Mouse (Mus musculus): ENCODE results near the gene Zbtb42. TPM values are rescaled to one million over a fixed set of nuclear protein-coding genes. Genes with fewer than 3 reads are reported as not detected.
A peak's percentile ranks its signal among the peaks of the same experiment; 100 is the strongest.

Zbtb42 gene
- polyA plus RNA-seq, 1 experiment from 2014 or later = 1.8 TPM

DNA sequence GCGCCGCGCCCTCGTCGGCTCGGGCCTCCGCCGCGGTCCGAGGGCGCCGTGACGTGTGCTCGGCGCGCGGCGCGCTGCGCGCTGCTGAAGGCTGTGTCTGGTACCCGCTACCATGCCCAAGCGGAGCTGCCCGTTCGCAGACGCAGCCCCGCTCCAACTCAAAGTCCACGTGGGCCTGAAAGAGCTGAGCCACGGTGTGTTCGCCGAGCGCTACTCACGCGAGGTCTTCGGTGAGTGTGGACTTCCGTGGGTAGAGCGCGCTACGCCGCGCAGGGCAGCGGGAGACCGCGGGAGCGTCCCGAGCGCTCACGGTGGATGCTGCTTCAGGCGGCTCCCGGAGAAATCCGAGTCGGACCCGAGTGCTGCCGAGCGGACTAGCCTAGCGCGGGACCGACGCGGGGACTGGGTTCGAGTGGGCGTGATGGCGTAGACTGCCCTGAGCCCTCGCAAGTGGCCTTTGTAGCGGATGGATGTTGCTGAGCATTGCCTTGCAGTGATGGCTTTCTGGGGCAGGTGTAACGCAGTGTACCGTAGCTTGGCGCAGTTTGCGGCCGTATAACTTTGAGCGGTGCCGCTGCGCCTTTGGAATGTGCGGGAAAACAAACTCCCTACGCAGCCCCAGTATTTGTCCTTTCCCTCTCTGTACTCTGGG, 33.6 kb upstream of the Zbtb42 start:
- H3K27ac ChIP-seq (replicated peaks) = peak overlapping the region; percentile 88
- H3K27me3 ChIP-seq (replicated peaks) = no peaks in the 10 kb centered on the region
- peaks cover 24% of the 10 kb centered on the region for H3K4me1 ChIP-seq
- ATAC-seq (ENCODE audit: low FRiP score) = peak; percentile 63
- WGBS = under 1% methylated on average over 75 of the region's 75 CpGs
- H3K4me2 ChIP-seq = peak overlapping the region; percentile 93
- H3K36me3 ChIP-seq = peaks cover 17% of the 10 kb centered on the region
- peak overlapping the region; percentile 73 for H3K4me3 ChIP-seq (replicated peaks)
- H3K9me3 ChIP-seq (replicated peaks) = no peaks in the 10 kb centered on the region
- H3K9ac ChIP-seq (replicated peaks) = peak overlapping the region; percentile 65

GRCm38 (mm10) chr12:112646139-112646538, 32.5 kb upstream of the Zbtb42 start:
- H3K4me3 ChIP-seq (replicated peaks) = peak overlapping the region; percentile 73
- H3K36me3 ChIP-seq = peaks cover 26% of the 10 kb centered on the region
- WGBS = 53% methylated on average over 6 of the region's 6 CpGs
- no peak for ATAC-seq (ENCODE audit: low FRiP score)
- no peaks in the 10 kb centered on the region for H3K9me3 ChIP-seq (replicated peaks)
- peaks cover 24% of the 10 kb centered on the region for H3K4me1 ChIP-seq
- 0 out of 2 replicates have a peak overlapping the region, but pooled peaks have one; percentile 65 for H3K9ac ChIP-seq (replicated peaks)
- no peaks in the 10 kb centered on the region for H3K27me3 ChIP-seq (replicated peaks)
- H3K27ac ChIP-seq (replicated peaks) = no peak overlapping the region
- peak overlapping the region; percentile 93 for H3K4me2 ChIP-seq

DNA sequence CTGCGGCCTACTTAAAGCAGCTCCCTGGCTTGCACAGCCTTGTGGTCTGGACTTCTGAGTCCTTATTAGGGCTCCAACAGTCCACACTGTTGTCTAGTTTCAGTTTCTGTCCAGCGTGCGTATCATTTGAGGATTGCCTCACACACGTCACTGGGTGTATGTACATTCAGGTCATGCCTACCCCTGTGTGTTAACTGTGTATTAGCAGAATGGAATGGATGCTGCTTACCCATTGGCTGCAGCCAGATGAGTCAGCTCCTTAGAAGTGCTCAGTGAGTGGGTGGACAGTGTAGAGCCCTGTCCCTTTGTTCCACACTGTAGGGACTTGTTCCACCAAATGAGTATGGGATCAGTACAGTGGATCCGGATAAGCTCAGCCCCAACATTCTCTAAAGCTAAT, 30.5 kb upstream of the Zbtb42 start:
- Histone ChIP-seq H3K4me1 (peaks cover 24% of the 10 kb centered on the region), H3K36me3 (peaks cover 26% of the 10 kb centered on the region)

DNA sequence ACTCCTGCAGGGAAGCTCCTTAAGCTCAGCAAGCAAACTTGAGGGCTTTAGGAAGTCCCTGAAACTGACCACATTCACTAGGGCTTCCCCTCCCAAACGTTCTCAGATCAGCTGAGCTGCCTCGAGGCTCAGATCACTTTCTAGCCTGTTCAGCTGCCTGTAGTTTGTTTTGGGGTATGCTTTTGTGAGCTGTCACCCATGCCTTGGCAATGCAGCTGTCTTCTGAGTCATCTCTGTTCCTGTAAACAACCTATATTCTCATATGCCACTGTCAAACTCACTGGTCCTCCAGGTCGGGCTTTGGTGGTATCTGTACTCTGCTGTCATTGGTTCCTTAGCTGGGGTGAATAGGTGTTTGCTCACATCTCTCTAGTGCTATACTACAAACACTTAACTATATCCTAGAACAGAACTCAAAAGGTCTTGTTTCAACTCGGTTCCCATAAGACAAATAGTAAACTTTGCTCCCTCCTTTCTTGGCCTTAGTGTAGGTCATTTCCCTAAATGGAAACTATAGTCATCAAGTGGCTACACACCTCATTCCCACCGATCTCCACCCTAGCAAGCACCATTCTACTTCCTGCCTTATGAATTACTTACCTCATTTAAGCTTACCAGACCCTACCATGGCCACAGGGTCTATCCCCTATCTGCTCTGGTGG, 26.7 kb upstream of the Zbtb42 start:
- Histone ChIP-seq H3K9ac (replicated peaks) (no peak overlapping the region), H3K36me3 (peaks cover 62% of the 10 kb centered on the region), H3K4me2 (no peak overlapping the region), H3K4me1 (0 out of 2 replicates have a peak, but pooled peaks cover 5% of the 10 kb centered on the region), H3K27me3 (replicated peaks) (no peaks in the 10 kb centered on the region), H3K27ac (replicated peaks) (no peak overlapping the region), H3K9me3 (replicated peaks) (no peaks in the 10 kb centered on the region), H3K4me3 (replicated peaks) (no peak overlapping the region)
- WGBS = 83% methylated on average over 5 of the region's 5 CpGs
- no peak for ATAC-seq (ENCODE audit: low FRiP score)

More for the DNA sequence above, 30.5 kb upstream of the Zbtb42 start:
- H3K4me2 ChIP-seq = no peak overlapping the region
- no peak overlapping the region for H3K9ac ChIP-seq (replicated peaks)
- H3K27me3 ChIP-seq (replicated peaks) = no peaks in the 10 kb centered on the region
- no peaks in the 10 kb centered on the region for H3K9me3 ChIP-seq (replicated peaks)
- 95% methylated on average over 5 of the region's 5 CpGs for WGBS
- H3K27ac ChIP-seq (replicated peaks) = no peak overlapping the region
- no peak for ATAC-seq (ENCODE audit: low FRiP score)
- H3K4me3 ChIP-seq (replicated peaks) = no peak overlapping the region

DNA sequence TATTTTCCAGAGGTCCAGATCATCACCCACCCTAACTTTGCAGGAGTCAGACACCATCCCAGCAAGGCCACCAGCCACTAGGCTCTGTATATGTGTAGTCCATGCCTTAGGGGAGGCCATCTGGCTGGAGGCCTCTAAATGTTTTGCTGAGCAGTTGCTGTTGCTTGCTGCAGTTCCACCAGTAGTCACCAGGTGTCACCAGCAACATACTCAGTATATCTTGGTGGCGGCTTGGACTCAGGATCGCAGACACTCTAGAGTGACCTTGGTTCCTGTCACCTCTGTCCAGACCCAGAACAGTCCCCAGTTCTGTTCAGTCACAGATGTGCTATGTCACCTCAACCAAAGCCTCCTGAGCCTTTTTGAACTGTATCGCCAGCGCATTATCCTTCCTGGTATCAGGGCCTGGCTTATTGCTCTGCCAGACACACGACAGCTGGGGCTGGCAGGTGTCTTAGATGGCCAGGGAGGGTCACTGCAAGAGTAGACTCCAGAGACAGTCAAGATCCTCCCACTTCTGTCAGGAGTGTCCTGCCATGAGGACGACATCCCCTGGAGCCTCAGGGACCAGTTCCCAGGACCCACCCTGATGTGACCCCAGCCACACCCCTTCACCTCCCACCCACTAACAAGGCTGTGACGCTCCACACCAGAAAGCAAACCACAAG, 25.3 kb upstream of the Zbtb42 start:
- H3K4me3 ChIP-seq (replicated peaks) = no peak overlapping the region
- 0 out of 2 replicates have a peak, but pooled peaks cover 5% of the 10 kb centered on the region for H3K4me1 ChIP-seq
- H3K9me3 ChIP-seq (replicated peaks) = no peaks in the 10 kb centered on the region
- 41% methylated on average over 7 of the region's 7 CpGs for WGBS
- H3K27me3 ChIP-seq (replicated peaks) = no peaks in the 10 kb centered on the region
- peak; percentile 36 for ATAC-seq (ENCODE audit: low FRiP score)
- no peak overlapping the region for H3K4me2 ChIP-seq
- H3K27ac ChIP-seq (replicated peaks) = peak overlapping the region; percentile 7
- H3K36me3 ChIP-seq = peaks cover 74% of the 10 kb centered on the region
- H3K9ac ChIP-seq (replicated peaks) = no peak overlapping the region

DNA sequence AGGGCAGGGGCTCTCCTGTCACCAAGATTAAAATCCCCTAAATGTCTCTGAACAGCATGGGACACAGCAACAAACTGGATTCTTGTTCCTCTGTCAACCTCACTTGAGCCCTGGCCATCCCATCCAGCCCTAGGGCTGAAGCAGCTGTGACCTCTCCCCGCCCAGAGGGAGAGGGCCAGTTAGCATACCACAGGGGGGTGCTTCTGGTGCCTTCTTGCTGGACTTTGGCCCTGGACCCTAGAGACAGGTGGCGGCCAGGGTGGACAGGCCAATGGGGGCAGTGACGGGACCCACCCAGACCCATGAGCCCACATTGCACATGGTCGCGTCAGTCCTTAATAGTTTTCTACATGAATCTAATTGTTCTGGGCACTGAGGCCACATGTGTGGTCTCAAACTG, 24.6 kb upstream of the Zbtb42 start:
- WGBS = 82% methylated on average over 5 of the region's 5 CpGs
- no peak for ATAC-seq (ENCODE audit: low FRiP score)
- peaks cover 5% of the 10 kb centered on the region; the same call in 1 of the 2 replicates for H3K4me1 ChIP-seq
- no peak overlapping the region for H3K4me3 ChIP-seq (replicated peaks)
- H3K27me3 ChIP-seq (replicated peaks) = no peaks in the 10 kb centered on the region
- H3K9ac ChIP-seq (replicated peaks) = no peak overlapping the region
- no peak overlapping the region for H3K4me2 ChIP-seq
- peaks cover 75% of the 10 kb centered on the region for H3K36me3 ChIP-seq
- H3K27ac ChIP-seq (replicated peaks) = peak overlapping the region; percentile 51; the same call in 1 of the 2 replicates
- no peaks in the 10 kb centered on the region for H3K9me3 ChIP-seq (replicated peaks)

DNA sequence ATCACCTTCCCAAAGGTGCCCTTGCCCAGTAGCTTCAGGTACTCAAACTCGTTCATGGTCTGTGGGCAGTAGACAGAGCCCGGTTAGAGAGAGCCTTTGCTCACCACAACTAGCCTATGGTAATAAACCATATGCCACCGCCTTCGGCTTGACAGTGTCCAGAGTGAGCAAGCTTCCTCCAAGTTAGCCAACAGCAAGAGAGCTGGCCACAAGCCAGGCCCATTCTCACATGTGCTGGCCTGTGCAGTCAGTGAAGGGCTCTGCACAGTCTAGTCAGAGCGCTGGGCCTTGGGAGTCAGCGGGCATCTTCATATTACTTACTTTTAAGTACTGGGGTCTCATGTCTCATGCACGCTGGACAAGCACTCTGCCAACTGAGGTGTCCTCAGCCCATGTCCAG, 20.0 kb upstream of the Zbtb42 start:
- peaks cover 43% of the 10 kb centered on the region for H3K4me1 ChIP-seq
- WGBS = 77% methylated on average over 7 of the region's 7 CpGs

DNA sequence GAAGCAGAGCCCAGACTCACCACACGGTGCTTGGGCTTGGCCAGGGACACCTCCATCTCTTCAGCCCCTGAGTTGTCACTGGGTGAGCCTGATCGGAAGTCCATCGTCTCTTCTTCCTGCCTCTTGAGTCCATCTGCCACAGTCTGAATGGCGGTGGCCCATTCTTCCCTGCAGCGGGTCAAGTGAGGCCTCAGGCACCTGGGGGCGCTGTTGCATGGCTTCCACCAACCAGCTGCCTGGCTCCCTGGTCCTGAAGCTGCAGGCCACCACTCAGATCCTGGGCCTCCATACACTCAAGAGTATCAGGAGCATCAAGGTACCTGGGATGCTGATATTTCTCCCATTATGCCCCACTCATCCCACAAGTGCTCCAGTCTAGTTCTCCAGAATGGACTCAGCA, 19.5 kb upstream of the Zbtb42 start:
- Histone ChIP-seq H3K9me3 (replicated peaks) (no peaks in the 10 kb centered on the region), H3K9ac (replicated peaks) (no peak overlapping the region), H3K27me3 (replicated peaks) (no peaks in the 10 kb centered on the region), H3K36me3 (peaks cover 71% of the 10 kb centered on the region), H3K27ac (replicated peaks) (no peak overlapping the region), H3K4me1 (peaks cover 44% of the 10 kb centered on the region), H3K4me3 (replicated peaks) (no peak overlapping the region), H3K4me2 (no peak overlapping the region)
- WGBS = 85% methylated on average over 6 of the region's 6 CpGs
- ATAC-seq (ENCODE audit: low FRiP score) = no peak

More for the DNA sequence above, 20.0 kb upstream of the Zbtb42 start:
- Histone ChIP-seq H3K27me3 (replicated peaks) (no peaks in the 10 kb centered on the region), H3K36me3 (peaks cover 76% of the 10 kb centered on the region), H3K27ac (replicated peaks) (0 out of 2 replicates have a peak overlapping the region, but pooled peaks have one; percentile 18), H3K9me3 (replicated peaks) (no peaks in the 10 kb centered on the region), H3K4me3 (replicated peaks) (no peak overlapping the region), H3K9ac (replicated peaks) (no peak overlapping the region), H3K4me2 (no peak overlapping the region)
- no peak for ATAC-seq (ENCODE audit: low FRiP score)

GRCm38 (mm10) chr12:112660576-112661326, 17.9 kb upstream of the Zbtb42 start:
- WGBS = 30% methylated on average over 5 of the region's 5 CpGs
- Histone ChIP-seq H3K9me3 (replicated peaks) (no peaks in the 10 kb centered on the region), H3K36me3 (peaks cover 55% of the 10 kb centered on the region)

GRCm38 (mm10) chr12:112661327-112661605, 17.4 kb upstream of the Zbtb42 start:
- H3K9ac ChIP-seq (replicated peaks) = no peak overlapping the region
- no peaks in the 10 kb centered on the region for H3K9me3 ChIP-seq (replicated peaks)
- no peak overlapping the region for H3K4me3 ChIP-seq (replicated peaks)
- peaks cover 64% of the 10 kb centered on the region for H3K4me1 ChIP-seq
- no peaks in the 10 kb centered on the region for H3K27me3 ChIP-seq (replicated peaks)
- H3K27ac ChIP-seq (replicated peaks) = peak overlapping the region; percentile 79
- H3K36me3 ChIP-seq = peaks cover 49% of the 10 kb centered on the region
- H3K4me2 ChIP-seq = peak overlapping the region; percentile 29; the same call in 1 of the 2 replicates
- no peak for ATAC-seq (ENCODE audit: low FRiP score)
- WGBS = 81% methylated on average over 3 of the region's 3 CpGs

More at GRCm38 (mm10) chr12:112660576-112661326, 17.9 kb upstream of the Zbtb42 start:
- Histone ChIP-seq H3K9ac (replicated peaks) (no peak overlapping the region), H3K4me1 (peaks cover 59% of the 10 kb centered on the region), H3K4me3 (replicated peaks) (no peak overlapping the region), H3K4me2 (peak overlapping the region; percentile 29; the same call in 1 of the 2 replicates), H3K27ac (replicated peaks) (peak overlapping the region; percentile 79), H3K27me3 (replicated peaks) (no peaks in the 10 kb centered on the region)
- no peak for ATAC-seq (ENCODE audit: low FRiP score)

- H3K9ac ChIP-seq (replicated peaks) = no peak overlapping the region
- no peaks in the 10 kb centered on the region for H3K27me3 ChIP-seq (replicated peaks)
- no peak for ATAC-seq (ENCODE audit: low FRiP score)
- no peaks in the 10 kb centered on the region for H3K9me3 ChIP-seq (replicated peaks)
- WGBS = 81% methylated on average over 9 of the region's 9 CpGs
- H3K4me2 ChIP-seq = no peak overlapping the region
- H3K36me3 ChIP-seq = peaks cover 44% of the 10 kb centered on the region
- H3K4me1 ChIP-seq = peaks cover 70% of the 10 kb centered on the region
- peak overlapping the region; percentile 79 for H3K27ac ChIP-seq (replicated peaks)
- H3K4me3 ChIP-seq (replicated peaks) = no peak overlapping the region
Observed at GRCm38 (mm10) chr12:112661851-112662250, 16.8 kb upstream of the Zbtb42 start.
